Mouse (Mus musculus): Measurements from ENCODE around the gene Phactr3.

The Phactr3 gene

DNA sequence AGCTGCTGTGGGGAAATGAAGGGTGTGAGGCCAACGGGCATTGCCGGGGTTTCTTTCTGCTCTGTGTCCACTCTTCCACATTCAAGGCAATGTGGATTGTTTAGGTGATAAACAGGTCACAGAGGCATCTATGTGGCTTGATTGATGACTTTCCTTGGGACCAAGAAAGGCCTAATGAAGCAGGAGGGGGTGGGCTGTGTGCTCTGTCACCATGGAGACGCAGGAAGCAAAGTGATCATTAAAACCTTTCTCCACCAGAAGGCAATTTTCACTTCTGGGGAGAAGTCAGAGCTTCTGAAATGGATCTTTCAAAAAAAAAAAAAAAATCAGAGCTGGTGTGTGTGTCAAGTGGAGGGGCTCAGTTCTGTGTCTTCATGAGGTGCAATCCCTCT, 24.2 kb downstream of the Phactr3 start:
- H3K9me3 ChIP-seq (ENCODE audit: low read length): no peaks in the 10 kb centered on the region
- H3K4me1 ChIP-seq (replicated peaks; ENCODE audit: low read depth, low read length): peaks cover 21% of the 10 kb centered on the region
- no peak for TF ChIP-seq POU5F1 (IDR thresholded peaks at IDR 0.05; ENCODE audit: borderline replicate concordance, low read length)
- no peak for TF ChIP-seq NANOG (IDR thresholded peaks at IDR 0.05; ENCODE audit: borderline replicate concordance, low read length)
- no peak for TF ChIP-seq CTCF (conservative IDR thresholded peaks at IDR 0.05; ENCODE audit: low read length)
- H3K27me3 ChIP-seq (ENCODE audit: insufficient read depth, low read length): peaks cover 67% of the 10 kb centered on the region
- peak overlapping the region; percentile 72 for H3K4me3 ChIP-seq (replicated peaks; ENCODE audit: low read length)
- H3K36me3 ChIP-seq (ENCODE audit: insufficient read depth, low read length): no peaks in the 10 kb centered on the region

DNA sequence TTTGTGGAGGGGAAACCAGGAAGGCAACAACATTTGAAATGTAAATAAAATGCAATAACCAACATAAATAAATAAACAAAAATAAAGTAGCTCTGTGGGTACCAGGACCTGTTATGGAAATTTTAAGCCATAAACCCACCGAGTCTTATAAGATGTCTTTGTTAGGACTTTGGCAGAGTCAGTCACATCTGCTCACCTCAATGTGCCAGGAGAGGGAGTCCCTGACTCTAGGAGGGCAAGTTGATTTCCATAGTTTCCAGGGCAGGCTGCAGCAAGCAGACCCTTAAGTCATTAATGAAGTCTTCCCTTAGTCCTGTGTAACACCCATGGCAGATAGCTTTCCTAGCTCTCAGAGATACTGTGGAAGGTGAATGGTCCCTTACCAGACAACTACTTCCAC, 25.1 kb downstream of the Phactr3 start:
- Histone ChIP-seq H3K27me3 (ENCODE audit: insufficient read depth, low read length) (peaks cover 67% of the 10 kb centered on the region), H3K4me1 (replicated peaks; ENCODE audit: low read depth, low read length) (peaks cover 21% of the 10 kb centered on the region), H3K36me3 (ENCODE audit: insufficient read depth, low read length) (no peaks in the 10 kb centered on the region), H3K9me3 (ENCODE audit: low read length) (no peaks in the 10 kb centered on the region), H3K4me3 (replicated peaks; ENCODE audit: low read length) (no peak overlapping the region)
- no peak for TF ChIP-seq CTCF (conservative IDR thresholded peaks at IDR 0.05; ENCODE audit: low read length)
- no peak for TF ChIP-seq NANOG (IDR thresholded peaks at IDR 0.05; ENCODE audit: borderline replicate concordance, low read length)
- TF ChIP-seq POU5F1 (IDR thresholded peaks at IDR 0.05; ENCODE audit: borderline replicate concordance, low read length): no peak

DNA sequence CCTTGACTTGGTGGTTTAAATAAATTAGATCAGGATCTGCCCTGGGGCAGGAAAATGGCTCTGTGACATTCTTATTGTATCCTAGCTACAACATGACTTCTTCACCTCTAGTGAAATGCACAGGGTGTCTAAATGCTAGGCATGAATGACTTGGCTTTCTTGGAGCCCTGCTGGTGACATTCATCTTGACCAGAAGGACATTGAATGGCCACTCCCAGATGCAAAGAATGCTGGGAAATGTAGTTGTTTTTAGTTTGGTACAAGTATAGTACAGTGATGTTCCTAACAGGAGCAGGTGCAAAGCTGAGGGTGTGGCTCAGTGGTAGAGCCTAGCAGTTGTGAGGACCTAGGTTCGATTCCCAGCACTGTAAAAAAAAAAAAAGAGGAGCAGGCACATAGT, 30.5 kb downstream of the Phactr3 start:
- H3K27me3 ChIP-seq (ENCODE audit: insufficient read depth, low read length): peaks cover 28% of the 10 kb centered on the region
- H3K36me3 ChIP-seq (ENCODE audit: insufficient read depth, low read length): no peaks in the 10 kb centered on the region
- no peaks in the 10 kb centered on the region for H3K4me1 ChIP-seq (replicated peaks; ENCODE audit: low read depth, low read length)
- H3K9me3 ChIP-seq (ENCODE audit: low read length): no peaks in the 10 kb centered on the region
- H3K4me3 ChIP-seq (replicated peaks; ENCODE audit: low read length): no peak overlapping the region
- TF ChIP-seq POU5F1 (IDR thresholded peaks at IDR 0.05; ENCODE audit: borderline replicate concordance, low read length) (no peak), NANOG (IDR thresholded peaks at IDR 0.05; ENCODE audit: borderline replicate concordance, low read length) (no peak), CTCF (conservative IDR thresholded peaks at IDR 0.05; ENCODE audit: low read length) (no peak)

DNA sequence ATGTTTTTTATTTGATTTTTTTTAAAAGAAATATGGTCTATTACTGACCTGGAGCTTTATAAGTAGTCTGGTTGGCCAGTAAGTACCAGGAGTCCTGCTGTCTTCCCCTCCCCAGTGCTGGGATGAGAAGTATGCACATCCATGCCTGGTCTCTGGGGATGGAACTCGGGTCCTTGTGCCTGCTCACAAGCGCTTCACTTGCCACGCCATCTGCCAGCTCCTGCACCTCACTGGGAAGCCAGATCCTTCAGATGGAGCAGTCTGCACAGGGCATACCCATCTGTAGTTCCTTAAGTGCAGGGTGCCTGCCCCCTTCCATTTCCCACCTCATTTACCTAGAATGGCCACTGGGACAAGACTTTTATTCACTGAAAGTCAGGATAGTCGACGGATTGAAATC, 31.9 kb downstream of the Phactr3 start:
- no peaks in the 10 kb centered on the region for H3K9me3 ChIP-seq (ENCODE audit: low read length)
- H3K4me1 ChIP-seq (replicated peaks; ENCODE audit: low read depth, low read length): no peaks in the 10 kb centered on the region
- TF ChIP-seq CTCF (conservative IDR thresholded peaks at IDR 0.05; ENCODE audit: low read length): no peak
- TF ChIP-seq POU5F1 (IDR thresholded peaks at IDR 0.05; ENCODE audit: borderline replicate concordance, low read length): no peak
- no peak for TF ChIP-seq NANOG (IDR thresholded peaks at IDR 0.05; ENCODE audit: borderline replicate concordance, low read length)
- H3K27me3 ChIP-seq (ENCODE audit: insufficient read depth, low read length): peaks cover 31% of the 10 kb centered on the region
- H3K4me3 ChIP-seq (replicated peaks; ENCODE audit: low read length): no peak overlapping the region
- no peaks in the 10 kb centered on the region for H3K36me3 ChIP-seq (ENCODE audit: insufficient read depth, low read length)

DNA sequence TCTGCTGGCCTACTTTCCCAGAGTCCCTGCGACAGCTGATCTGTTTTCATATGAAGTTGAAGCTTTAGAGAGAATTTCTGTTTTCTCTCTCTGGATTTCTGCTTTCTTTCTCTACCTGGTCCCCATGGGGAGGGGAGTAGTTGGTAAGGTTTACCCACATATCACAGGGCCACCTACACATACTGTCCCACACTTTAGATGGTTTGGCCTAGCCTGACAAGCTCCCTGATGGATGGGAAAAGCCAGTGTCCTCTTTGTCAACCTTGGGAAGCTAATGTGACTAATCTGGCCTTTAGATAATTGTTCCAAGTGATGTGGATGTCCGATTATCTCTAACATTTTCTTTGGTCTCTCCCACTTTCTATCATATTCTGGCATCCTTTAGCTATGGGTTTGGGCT, 34.8 kb downstream of the Phactr3 start:
- TF ChIP-seq POU5F1 (IDR thresholded peaks at IDR 0.05; ENCODE audit: borderline replicate concordance, low read length) (no peak), NANOG (IDR thresholded peaks at IDR 0.05; ENCODE audit: borderline replicate concordance, low read length) (no peak), CTCF (conservative IDR thresholded peaks at IDR 0.05; ENCODE audit: low read length) (no peak)
- Histone ChIP-seq H3K4me3 (replicated peaks; ENCODE audit: low read length) (no peak overlapping the region), H3K36me3 (ENCODE audit: insufficient read depth, low read length) (no peaks in the 10 kb centered on the region), H3K27me3 (ENCODE audit: insufficient read depth, low read length) (peaks cover 14% of the 10 kb centered on the region), H3K9me3 (ENCODE audit: low read length) (no peaks in the 10 kb centered on the region), H3K4me1 (replicated peaks; ENCODE audit: low read depth, low read length) (no peaks in the 10 kb centered on the region)

DNA sequence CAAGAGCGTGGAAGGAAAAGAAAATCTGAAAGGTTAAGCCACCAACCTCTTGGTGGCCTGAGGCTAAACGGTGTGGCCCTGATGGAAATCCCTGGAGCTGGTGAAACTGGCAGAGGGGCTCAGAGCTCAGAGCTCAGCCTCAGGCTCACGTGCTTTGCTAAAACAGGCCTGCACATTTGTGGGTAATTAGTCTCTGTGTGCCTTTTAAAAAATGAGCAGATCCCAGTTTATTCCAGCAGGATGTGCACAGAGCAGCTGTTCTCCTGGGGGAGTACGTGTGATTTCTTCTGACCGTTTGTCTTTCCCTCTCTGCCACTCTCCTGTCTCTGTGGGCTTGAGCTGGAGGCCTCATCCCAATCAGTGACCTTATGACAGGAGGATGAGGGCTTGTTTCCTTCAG, 35.4 kb downstream of the Phactr3 start:
- Histone ChIP-seq H3K9me3 (ENCODE audit: low read length) (no peaks in the 10 kb centered on the region), H3K36me3 (ENCODE audit: insufficient read depth, low read length) (no peaks in the 10 kb centered on the region), H3K27me3 (ENCODE audit: insufficient read depth, low read length) (peaks cover 14% of the 10 kb centered on the region), H3K4me1 (replicated peaks; ENCODE audit: low read depth, low read length) (no peaks in the 10 kb centered on the region), H3K4me3 (replicated peaks; ENCODE audit: low read length) (no peak overlapping the region)
- TF ChIP-seq CTCF (conservative IDR thresholded peaks at IDR 0.05; ENCODE audit: low read length) (no peak), NANOG (IDR thresholded peaks at IDR 0.05; ENCODE audit: borderline replicate concordance, low read length) (no peak), POU5F1 (IDR thresholded peaks at IDR 0.05; ENCODE audit: borderline replicate concordance, low read length) (no peak)

DNA sequence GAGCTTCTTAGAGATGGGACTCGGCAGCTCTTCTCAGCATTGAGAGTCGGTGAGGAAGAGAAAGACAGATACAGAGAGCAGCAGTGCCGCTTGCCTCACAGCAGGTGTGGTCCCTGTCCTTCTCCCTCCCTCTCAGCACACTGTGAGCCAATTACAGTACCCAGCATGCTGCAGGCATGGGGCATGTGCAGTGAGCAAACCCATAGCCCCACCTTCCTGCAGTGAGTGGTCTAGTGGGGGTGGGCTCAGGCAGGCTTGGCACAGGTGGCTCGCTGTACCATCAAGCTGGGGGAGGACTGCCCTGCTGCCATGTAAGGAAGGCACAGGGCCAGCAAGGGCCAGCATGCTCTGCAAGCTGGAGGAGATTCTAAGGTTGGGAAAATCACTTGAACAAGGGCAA, 35.8 kb downstream of the Phactr3 start:
- Histone ChIP-seq H3K9me3 (ENCODE audit: low read length) (no peaks in the 10 kb centered on the region), H3K4me3 (replicated peaks; ENCODE audit: low read length) (no peak overlapping the region), H3K27me3 (ENCODE audit: insufficient read depth, low read length) (peaks cover 14% of the 10 kb centered on the region), H3K36me3 (ENCODE audit: insufficient read depth, low read length) (no peaks in the 10 kb centered on the region), H3K4me1 (replicated peaks; ENCODE audit: low read depth, low read length) (no peaks in the 10 kb centered on the region)
- no peak for TF ChIP-seq POU5F1 (IDR thresholded peaks at IDR 0.05; ENCODE audit: borderline replicate concordance, low read length)
- TF ChIP-seq CTCF (conservative IDR thresholded peaks at IDR 0.05; ENCODE audit: low read length): no peak
- TF ChIP-seq NANOG (IDR thresholded peaks at IDR 0.05; ENCODE audit: borderline replicate concordance, low read length): no peak

DNA sequence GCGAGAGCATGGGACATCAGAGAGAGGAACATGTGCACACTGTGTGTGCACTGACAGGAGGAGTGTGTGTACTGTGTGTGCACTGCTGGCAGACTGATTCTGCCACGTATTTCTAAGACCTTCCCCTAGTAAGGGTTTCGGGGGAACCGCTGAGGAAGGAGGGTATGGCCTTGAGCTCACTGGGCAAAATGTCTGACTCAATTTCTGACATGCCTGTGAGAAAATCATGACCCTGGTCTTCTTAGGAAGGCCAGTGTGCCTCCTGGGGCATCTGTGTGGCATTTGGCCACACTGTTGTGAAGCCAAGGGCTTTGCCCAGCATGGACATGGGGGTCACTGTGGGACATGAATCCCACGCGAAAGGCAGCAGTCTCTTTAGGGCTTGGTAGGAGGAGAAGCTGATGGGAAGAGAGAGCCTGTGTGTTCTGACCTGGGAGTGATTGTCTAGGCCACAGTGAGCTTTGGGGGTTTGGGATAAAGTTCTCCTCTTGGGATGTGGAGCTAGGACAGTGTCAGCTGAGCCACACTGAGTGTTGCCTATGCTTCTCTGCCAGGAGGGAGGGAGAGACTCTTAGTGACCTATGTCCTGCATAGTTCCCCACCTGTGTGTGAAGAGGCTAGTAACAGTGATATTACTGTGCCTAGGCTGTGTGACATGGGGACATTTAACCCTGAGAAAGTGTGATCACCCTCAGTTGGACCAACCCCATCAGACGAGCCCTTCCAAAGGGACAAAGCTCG, 36.6 kb downstream of the Phactr3 start:
- Histone ChIP-seq H3K36me3 (ENCODE audit: insufficient read depth, low read length) (no peaks in the 10 kb centered on the region), H3K27me3 (ENCODE audit: insufficient read depth, low read length) (peaks cover 14% of the 10 kb centered on the region), H3K4me1 (replicated peaks; ENCODE audit: low read depth, low read length) (no peaks in the 10 kb centered on the region), H3K4me3 (replicated peaks; ENCODE audit: low read length) (no peak overlapping the region), H3K9me3 (ENCODE audit: low read length) (no peaks in the 10 kb centered on the region)
- no peak for TF ChIP-seq NANOG (IDR thresholded peaks at IDR 0.05; ENCODE audit: borderline replicate concordance, low read length)
- no peak for TF ChIP-seq POU5F1 (IDR thresholded peaks at IDR 0.05; ENCODE audit: borderline replicate concordance, low read length)
- TF ChIP-seq CTCF (conservative IDR thresholded peaks at IDR 0.05; ENCODE audit: low read length): no peak

DNA sequence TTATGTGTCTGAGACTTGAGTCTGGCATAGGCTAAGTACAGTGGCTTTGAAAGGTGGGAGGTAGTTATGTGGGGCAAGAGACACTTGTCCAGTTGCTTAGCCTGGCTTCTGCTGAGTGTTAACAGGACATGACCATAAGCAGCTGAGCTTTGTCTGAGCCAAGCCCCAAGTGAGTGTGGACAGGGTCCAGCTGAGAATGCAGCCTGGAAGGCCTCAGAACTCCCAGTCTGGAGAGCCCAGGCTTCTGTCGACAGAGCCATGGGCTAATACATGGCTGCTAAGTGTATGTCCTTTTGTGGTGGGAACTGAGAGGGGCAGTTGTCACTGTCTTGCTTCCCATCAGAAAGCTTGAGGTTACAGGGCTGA, 37.1 kb downstream of the Phactr3 start:
- Histone ChIP-seq H3K9me3 (ENCODE audit: low read length) (no peaks in the 10 kb centered on the region), H3K36me3 (ENCODE audit: insufficient read depth, low read length) (no peaks in the 10 kb centered on the region), H3K4me1 (replicated peaks; ENCODE audit: low read depth, low read length) (no peaks in the 10 kb centered on the region), H3K27me3 (ENCODE audit: insufficient read depth, low read length) (peaks cover 16% of the 10 kb centered on the region), H3K4me3 (replicated peaks; ENCODE audit: low read length) (no peak overlapping the region)
- TF ChIP-seq POU5F1 (IDR thresholded peaks at IDR 0.05; ENCODE audit: borderline replicate concordance, low read length) (no peak), CTCF (conservative IDR thresholded peaks at IDR 0.05; ENCODE audit: low read length) (no peak), NANOG (IDR thresholded peaks at IDR 0.05; ENCODE audit: borderline replicate concordance, low read length) (no peak)
